Mouse (Mus musculus): ENCODE results near the gene Smarcc1. TPM values are rescaled to one million over a fixed set of nuclear protein-coding genes. Genes with fewer than 3 reads are reported as not detected.

The Smarcc1 gene
- total RNA-seq, 2 experiments from 2014 or later: 23.4 to 27.4 TPM

GRCm38 (mm10) chr9:110273507-110273906, 156.0 kb downstream of the Smarcc1 start:
- DNase-seq: no peak
- intact Hi-C loops (cut with DNase I): loop anchor here (1.0 kb wide), 1 partner anchor 100 kb away; no protein-coding TSS in a partner anchor

- intact Hi-C loops (cut with DNase I): no loop called here
- DNase-seq: no peak
These were observed 158.4 kb downstream of the Smarcc1 start for GRCm38 (mm10) chr9:110275882-110276281.

DNA sequence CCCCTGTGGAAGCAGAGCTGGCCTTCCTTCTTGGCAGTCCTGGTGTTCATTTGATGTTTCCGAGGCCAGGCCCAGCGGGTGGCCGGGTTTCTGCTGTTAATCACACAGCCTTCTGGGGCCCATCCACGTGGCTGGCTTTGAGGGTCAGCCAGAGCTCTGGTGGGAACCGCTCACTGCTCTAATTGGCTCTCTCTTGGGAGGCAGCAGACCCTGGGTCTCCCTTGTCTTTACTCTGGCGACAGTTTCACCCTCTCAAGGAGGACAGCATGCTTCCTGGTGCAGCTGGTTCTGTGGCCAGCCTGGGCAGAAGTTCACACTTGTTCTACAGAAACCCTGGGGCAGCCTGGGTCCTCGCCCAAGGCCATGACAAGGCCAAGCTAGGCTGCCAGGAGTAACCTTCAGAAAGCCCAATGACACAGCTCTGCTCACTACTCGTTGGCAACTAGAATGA, 159.9 kb downstream of the Smarcc1 start:
- DNase-seq: no peak
- intact Hi-C loops (cut with DNase I): no loop called here

GRCm38 (mm10) chr9:110284075-110284697, 166.7 kb downstream of the Smarcc1 start:
- no peak for DNase-seq
- intact Hi-C loops (cut with DNase I): no loop called here

GRCm38 (mm10) chr9:110287321-110287924, 169.9 kb downstream of the Smarcc1 start:
- no peak for DNase-seq
- intact Hi-C loops (cut with DNase I): no loop called here

Small RNA genes within 50 kb of the gene (microRNA-seq; reads per million reads assigned to microRNA genes)
- gene Mir6236 (ENCODE audit: borderline number of aligned reads in 2 of 2): 65.2 to 75.9 reads per million in 2 experiments

Other genes starting within 250 kb of the Smarcc1 start
- 1 to 10 TPM; 4.4 to 6.3 TPM for gene Cdc25a, start 242.1 kb upstream of the Smarcc1 start, total RNA-seq (2021)
- 100 to 1,000 TPM; 316 to 318 TPM for gene Map4, start 186.2 kb upstream of the Smarcc1 start, total RNA-seq (2021)
- gene Dhx30, start 122 bp downstream of the Smarcc1 start, total RNA-seq (2021): 10 to 100 TPM; 57.4 to 60.2 TPM
- under 1 TPM; 0.14 to 0.25 TPM for gene Cspg5, start 126.1 kb downstream of the Smarcc1 start, total RNA-seq (2021)
- gene Elp6, start 187.5 kb downstream of the Smarcc1 start, total RNA-seq (2021): 1 to 10 TPM; 2.6 to 3.2 TPM
- 10 to 100 TPM; 29.6 to 32.0 TPM for gene Scap, start 215.6 kb downstream of the Smarcc1 start, total RNA-seq (2021)